Mouse (Mus musculus) Patski (cell line): ENCODE data around the gene Clybl. TPM values are rescaled to one million over a fixed set of nuclear protein-coding genes. Genes with fewer than 3 reads are reported as not detected.
A peak's percentile ranks its signal among the peaks of the same experiment; 100 is the strongest.

ENCODE experiments used
- ATAC-seq: fragments of 100-300 bp; one replicate; pipeline ENCODE4 v1.8.0; 2021
- CTCF ChIA-PET: fragments of 350-600 bp; sonication (Branson Sonifier 250); formaldehyde crosslinking; loops from one replicate; lab custom pipeline; 2022; ENCODE audit warnings: inconsistent platforms; lab: Charles Lee
- POLR2A ChIA-PET: fragments of 350-600 bp; sonication (Branson Sonifier 250); formaldehyde crosslinking; loops from one replicate; lab custom pipeline; 2022; ENCODE audit warnings: antibody characterized with exemption, inconsistent platforms; lab: Charles Lee
- DNase-seq: peaks from one replicate; pipeline ENCODE4 v3.0.0-alpha.2; 2011; ENCODE audit warnings: low read depth, low spot score
- H3K27me3 ChIP-seq: fragments of 371-371 bp; one replicate; pipeline ENCODE4 v1.5.1; 2021
- CTCF ChIP-seq: fragments of 100-300 bp; IDR thresholded peaks from one replicate; pipeline ENCODE4 v1.5.1; 2021
- in situ Hi-C: fragments of 300-500 bp; cut with MboI; formaldehyde crosslinking; loops from 3 replicates; pipeline ENCODE4 v1.11.1; 2018; ENCODE audit warnings: low pct_unique_long_range_greater_than_20kb, mixed read lengths
- polyA plus RNA-seq: library from polyadenylated mRNA; unstranded; gene quantifications from one replicate; pipeline ENCODE4 v1.2.3, GENCODE M21; 2021

Gene Clybl
- 60.7 TPM for polyA plus RNA-seq

- ChIA-PET POLR2A (interaction anchor here (0.8 kb wide), 1 partner anchor 11 kb away, joined by 3 read pairs; no protein-coding TSS in a partner anchor), CTCF (no interaction called here)
- ATAC-seq (peak; percentile 100), DNase-seq (peak; percentile 49)
- no peaks in the 10 kb centered on the region for H3K27me3 ChIP-seq
- in situ Hi-C loops = no loop called here
- no peak for TF ChIP-seq CTCF
Observed at GRCm38 (mm10) chr14:122181078-122181814, at the start of gene Clybl. TSS of gene Clybl (plus strand) at chr14:122181704.

- CTCF ChIA-PET = interaction anchor here (1.5 kb wide), 1 partner anchor 29 kb away, joined by 3 read pairs; no protein-coding TSS in a partner anchor
- no peaks in the 10 kb centered on the region for H3K27me3 ChIP-seq
- in situ Hi-C loops = no loop called here
- POLR2A ChIA-PET = no interaction called here
- TF ChIP-seq CTCF = no peak
- ATAC-seq (no peak), DNase-seq (no peak)
Observed at GRCm38 (mm10) chr14:122136368-122136928, 45.1 kb upstream of the Clybl start.

GRCm38 (mm10) chr14:122137234-122137633 lies 44.3 kb upstream of the Clybl start:
- ATAC-seq (no peak), DNase-seq (no peak)
- in situ Hi-C loops = no loop called here
- no peaks in the 10 kb centered on the region for H3K27me3 ChIP-seq
- POLR2A ChIA-PET = no interaction called here
- CTCF ChIA-PET = interaction anchor here (1.5 kb wide), 1 partner anchor 30 kb away, joined by 3 read pairs; no protein-coding TSS in a partner anchor
- TF ChIP-seq CTCF = no peak

GRCm38 (mm10) chr14:122140126-122140525 lies 41.4 kb upstream of the Clybl start:
- no peaks in the 10 kb centered on the region for H3K27me3 ChIP-seq
- in situ Hi-C loops = no loop called here
- CTCF ChIA-PET = interaction anchor here (3.7 kb wide), 1 partner anchor 10 kb away, joined by 13 read pairs; no protein-coding TSS in a partner anchor
- no peak for TF ChIP-seq CTCF
- ATAC-seq (no peak), DNase-seq (no peak)
- POLR2A ChIA-PET = no interaction called here

GRCm38 (mm10) chr14:122143585-122144269 lies 37.8 kb upstream of the Clybl start:
- no peaks in the 10 kb centered on the region for H3K27me3 ChIP-seq
- in situ Hi-C loops = no loop called here
- DNase-seq = no peak
- TF ChIP-seq CTCF = no peak
- no peak for ATAC-seq
- ChIA-PET CTCF (no interaction called here), POLR2A (no interaction called here)

GRCm38 (mm10) chr14:122145374-122145773 lies 36.1 kb upstream of the Clybl start:
- in situ Hi-C loops = no loop called here
- ATAC-seq (no peak), DNase-seq (no peak)
- TF ChIP-seq CTCF = no peak
- no peaks in the 10 kb centered on the region for H3K27me3 ChIP-seq
- POLR2A ChIA-PET = no interaction called here
- CTCF ChIA-PET = interaction anchor here (1.0 to 2.2 kb wide), 2 partner anchors 16 to 81 kb away, joined by 3 to 4 read pairs; no protein-coding TSS in a partner anchor

GRCm38 (mm10) chr14:122150616-122151015 lies 30.9 kb upstream of the Clybl start:
- no peak for DNase-seq
- no peaks in the 10 kb centered on the region for H3K27me3 ChIP-seq
- no peak for ATAC-seq
- CTCF ChIA-PET = no interaction called here
- in situ Hi-C loops = no loop called here
- POLR2A ChIA-PET = interaction anchor here (0.7 kb wide), 1 partner anchor 323 kb away, joined by 4 read pairs; no protein-coding TSS in a partner anchor
- TF ChIP-seq CTCF = no peak

GRCm38 (mm10) chr14:122157738-122158137 lies 23.8 kb upstream of the Clybl start:
- ChIA-PET CTCF (interaction anchor here (1.4 to 1.6 kb wide), 2 partner anchors 12 to 24 kb away, joined by 3 to 6 read pairs; no protein-coding TSS in a partner anchor), POLR2A (no interaction called here)
- ATAC-seq = no peak
- TF ChIP-seq CTCF = no peak
- in situ Hi-C loops = no loop called here
- no peaks in the 10 kb centered on the region for H3K27me3 ChIP-seq
- DNase-seq = no peak

GRCm38 (mm10) chr14:122160916-122161315 lies 20.6 kb upstream of the Clybl start:
- ChIA-PET CTCF (interaction anchor here (1.2 kb wide), 1 partner anchor 41 kb away, joined by 3 read pairs; no protein-coding TSS in a partner anchor), POLR2A (no interaction called here)
- in situ Hi-C loops = no loop called here
- H3K27me3 ChIP-seq = no peaks in the 10 kb centered on the region
- TF ChIP-seq CTCF = no peak
- ATAC-seq (no peak), DNase-seq (no peak)

- POLR2A ChIA-PET = interaction anchor here (0.6 kb wide), 1 partner anchor 9 kb away, joined by 3 read pairs; no protein-coding TSS in a partner anchor
- H3K27me3 ChIP-seq = no peaks in the 10 kb centered on the region
- TF ChIP-seq CTCF = no peak
- in situ Hi-C loops = no loop called here
- CTCF ChIA-PET = interaction anchor here (1.4 kb wide), 1 partner anchor 12 kb away, joined by 6 read pairs; no protein-coding TSS in a partner anchor
- no peak for DNase-seq
- ATAC-seq = no peak
Observed at GRCm38 (mm10) chr14:122168912-122169311, 12.6 kb upstream of the Clybl start.
